Mouse (Mus musculus): ENCODE data around the gene Catsperd. TPM values are rescaled to one million over a fixed set of nuclear protein-coding genes. Genes with fewer than 3 reads are reported as not detected.
"Not testable (repeated sequence)": the region's sequence is repeated elsewhere in the genome, so short reads cannot be mapped to it uniquely, and the experiment has no call there.

Catsperd gene
- polyA plus RNA-seq, 1 experiment from 2014 or later = 0.92 TPM

- Histone ChIP-seq H3K27ac (no peak overlapping the region; the same call in 1 of the 2 replicates), H3K27me3 (no peaks in the 10 kb centered on the region), H3K4me3 (peak overlapping the region; percentile 72), H3K36me3 (peaks cover 55% of the 10 kb centered on the region), H3K9ac (peak overlapping the region; percentile 91), H3K4me1 (peaks cover 30% of the 10 kb centered on the region), H3K4me2 (replicated peaks) (peak overlapping the region; percentile 98), H3K9me3 (no peaks in the 10 kb centered on the region)
- ATAC-seq (ENCODE audit: low FRiP score, low read depth) = no peak
- WGBS = 34% methylated on average over 14 of the region's 14 CpGs
Observed at GRCm38 (mm10) chr17:56614391-56615135, 13.4 kb upstream of the Catsperd start.

- no peak for ATAC-seq (ENCODE audit: low FRiP score, low read depth)
- H3K9ac ChIP-seq = peak overlapping the region; percentile 91
- H3K36me3 ChIP-seq = peaks cover 62% of the 10 kb centered on the region
- H3K4me3 ChIP-seq = peak overlapping the region; percentile 72
- peaks cover 27% of the 10 kb centered on the region for H3K4me1 ChIP-seq
- WGBS = 88% methylated on average over 11 of the region's 11 CpGs
- no peaks in the 10 kb centered on the region for H3K9me3 ChIP-seq
- peak overlapping the region; percentile 98 for H3K4me2 ChIP-seq (replicated peaks)
- no peak overlapping the region for H3K27ac ChIP-seq
- no peaks in the 10 kb centered on the region for H3K27me3 ChIP-seq
Observed at GRCm38 (mm10) chr17:56615136-56615784, 12.7 kb upstream of the Catsperd start.

GRCm38 (mm10) chr17:56615792-56616191 lies 12.2 kb upstream of the Catsperd start:
- no peak overlapping the region for H3K4me3 ChIP-seq

GRCm38 (mm10) chr17:56616725-56617124 lies 11.2 kb upstream of the Catsperd start:
- Histone ChIP-seq H3K27me3 (no peaks in the 10 kb centered on the region), H3K4me3 (no peak overlapping the region), H3K4me2 (replicated peaks) (no peak overlapping the region), H3K36me3 (peaks cover 74% of the 10 kb centered on the region), H3K9me3 (no peaks in the 10 kb centered on the region), H3K9ac (no peak overlapping the region), H3K27ac (no peak overlapping the region), H3K4me1 (peaks cover 21% of the 10 kb centered on the region)
- ATAC-seq (ENCODE audit: low FRiP score, low read depth) = no peak
- WGBS = 88% methylated on average over 3 of the region's 3 CpGs

More at GRCm38 (mm10) chr17:56615792-56616191, 12.2 kb upstream of the Catsperd start:
- Histone ChIP-seq H3K9ac (no peak overlapping the region; the same call in 1 of the 2 replicates), H3K9me3 (no peaks in the 10 kb centered on the region), H3K27me3 (no peaks in the 10 kb centered on the region), H3K4me1 (peaks cover 23% of the 10 kb centered on the region), H3K36me3 (peaks cover 67% of the 10 kb centered on the region), H3K27ac (no peak overlapping the region), H3K4me2 (replicated peaks) (no peak overlapping the region)
- no peak for ATAC-seq (ENCODE audit: low FRiP score, low read depth)
- 90% methylated on average over 4 of the region's 4 CpGs for WGBS

GRCm38 (mm10) chr17:56617628-56618027 lies 10.3 kb upstream of the Catsperd start:
- WGBS = 93% methylated on average over 8 of the region's 8 CpGs
- Histone ChIP-seq H3K36me3 (peaks cover 83% of the 10 kb centered on the region), H3K4me1 (peaks cover 16% of the 10 kb centered on the region), H3K9me3 (no peaks in the 10 kb centered on the region), H3K27ac (no peak overlapping the region), H3K27me3 (no peaks in the 10 kb centered on the region), H3K4me3 (no peak overlapping the region), H3K4me2 (replicated peaks) (no peak overlapping the region), H3K9ac (no peak overlapping the region)
- ATAC-seq (ENCODE audit: low FRiP score, low read depth) = no peak

GRCm38 (mm10) chr17:56625495-56625894 lies 2.4 kb upstream of the Catsperd start:
- H3K27me3 ChIP-seq = no peaks in the 10 kb centered on the region
- peaks cover 42% of the 10 kb centered on the region for H3K36me3 ChIP-seq
- no peak overlapping the region for H3K27ac ChIP-seq
- WGBS = 87% methylated on average over 3 of the region's 3 CpGs
- peak overlapping the region; percentile 96; the same call in 1 of the 2 replicates for H3K9ac ChIP-seq
- no peak for ATAC-seq (ENCODE audit: low FRiP score, low read depth)
- H3K4me3 ChIP-seq = peak overlapping the region; percentile 93
- H3K4me2 ChIP-seq (replicated peaks) = peak overlapping the region; percentile 96
- no peaks in the 10 kb centered on the region for H3K9me3 ChIP-seq
- H3K4me1 ChIP-seq = peaks cover 25% of the 10 kb centered on the region

- H3K36me3 ChIP-seq = peaks cover 35% of the 10 kb centered on the region
- ATAC-seq (ENCODE audit: low FRiP score, low read depth) = no peak; the same call in 1 of the 2 replicates
- H3K4me2 ChIP-seq (replicated peaks) = peak overlapping the region; percentile 96
- peaks cover 25% of the 10 kb centered on the region for H3K4me1 ChIP-seq
- peak overlapping the region; percentile 93 for H3K4me3 ChIP-seq
- H3K27ac ChIP-seq = peak overlapping the region; percentile 72; the same call in 1 of the 2 replicates
- no peaks in the 10 kb centered on the region for H3K9me3 ChIP-seq
- no peaks in the 10 kb centered on the region for H3K27me3 ChIP-seq
- under 1% methylated on average over 32 of the region's 32 CpGs for WGBS
- H3K9ac ChIP-seq = peak overlapping the region; percentile 96
Observed at GRCm38 (mm10) chr17:56626260-56626659, 1.7 kb upstream of the Catsperd start.

- Histone ChIP-seq H3K9ac (peak within 1 kb of the TSS; percentile 96), H3K4me1 (peaks cover 25% of the 10 kb centered on the region)
- WGBS = under 1% methylated on average over 51 of the region's 51 CpGs
Observed at GRCm38 (mm10) chr17:56626754-56627470, 1.0 kb upstream of the Catsperd start, which contains the start of gene Lonp1. TSS of gene Lonp1 (minus strand) at chr17:56626887.

GRCm38 (mm10) chr17:56629800-56630781 lies 2.1 kb downstream of the Catsperd start:
- not testable (repeated sequence) for H3K4me3 ChIP-seq; H3K27ac ChIP-seq; H3K4me2 ChIP-seq (replicated peaks); H3K27me3 ChIP-seq; H3K9me3 ChIP-seq; ATAC-seq (ENCODE audit: low FRiP score, low read depth); H3K36me3 ChIP-seq; H3K9ac ChIP-seq
- WGBS = 86% methylated on average over 27 of the region's 27 CpGs
- H3K4me1 ChIP-seq = peaks cover 21% of the 10 kb centered on the region

More at GRCm38 (mm10) chr17:56626754-56627470, 1.0 kb upstream of the Catsperd start, which contains the start of gene Lonp1:
- Histone ChIP-seq H3K4me3 (peak within 1 kb of the TSS; percentile 93), H3K27ac (peak within 1 kb of the TSS; percentile 74), H3K4me2 (replicated peaks) (peak within 1 kb of the TSS; percentile 96), H3K36me3 (peaks cover 30% of the 10 kb centered on the region), H3K9me3 (no peaks in the 10 kb centered on the region), H3K27me3 (no peaks in the 10 kb centered on the region)
- peak; percentile 94 for ATAC-seq (ENCODE audit: low FRiP score, low read depth)

- Histone ChIP-seq H3K27ac (no peak overlapping the region), H3K4me1 (peaks cover 10% of the 10 kb centered on the region), H3K4me2 (replicated peaks) (no peak overlapping the region), H3K27me3 (no peaks in the 10 kb centered on the region), H3K36me3 (no peaks in the 10 kb centered on the region), H3K9me3 (no peaks in the 10 kb centered on the region), H3K9ac (no peak overlapping the region), H3K4me3 (no peak overlapping the region)
- no peak for ATAC-seq (ENCODE audit: low FRiP score, low read depth)
- WGBS = 62% methylated on average over 4 of the region's 4 CpGs
Observed at GRCm38 (mm10) chr17:56631807-56632206, 3.9 kb downstream of the Catsperd start.

- Histone ChIP-seq H3K9ac (no peak overlapping the region), H3K36me3 (no peaks in the 10 kb centered on the region), H3K4me3 (no peak overlapping the region), H3K27ac (no peak overlapping the region), H3K4me1 (no peaks in the 10 kb centered on the region), H3K4me2 (replicated peaks) (no peak overlapping the region), H3K9me3 (no peaks in the 10 kb centered on the region), H3K27me3 (no peaks in the 10 kb centered on the region)
- no peak for ATAC-seq (ENCODE audit: low FRiP score, low read depth)
- WGBS = 85% methylated on average over 6 of the region's 6 CpGs
Observed at GRCm38 (mm10) chr17:56634023-56634422, 6.1 kb downstream of the Catsperd start.

Data from limb, embryonic 13.5 days (tissue).